Mouse (Mus musculus) liver, postnatal 0 days (tissue): ENCODE results near the gene Bhlha15.

Source experiments
- CTCF ChIP-seq: sonication (generic); IDR thresholded peaks from 2 replicates; pipeline ENCODE4 v1.5.1; 2016; ENCODE audit warnings: antibody characterized with exemption, low read depth
- EP300 ChIP-seq: IDR thresholded peaks from 2 replicates; pipeline ENCODE4 v1.6.1; 2016; ENCODE audit warnings: antibody characterized with exemption, low read depth, mild to moderate bottlenecking

DNA sequence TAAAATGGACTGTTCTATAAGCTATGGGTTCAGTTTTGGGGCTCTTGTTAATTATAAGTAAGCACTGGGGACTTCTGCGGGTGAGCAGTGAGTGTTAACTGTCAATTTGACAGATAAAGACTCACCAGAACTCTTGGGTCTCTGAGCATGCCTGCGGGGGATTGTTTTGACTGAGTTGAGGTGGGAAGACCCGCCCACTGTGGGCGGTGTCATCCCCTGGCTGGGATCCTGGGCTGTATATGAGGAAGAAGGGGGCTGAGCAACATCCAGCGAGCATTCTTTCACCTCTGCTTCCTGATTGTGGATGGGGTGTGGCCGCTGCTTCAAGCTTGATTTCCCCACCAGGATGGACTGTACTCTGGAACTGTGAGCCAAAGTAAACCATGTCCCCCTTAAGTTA is 44.1 kb downstream of the Bhlha15 start:
- TF ChIP-seq EP300, result no peak
- no peak for TF ChIP-seq CTCF
